Mouse (Mus musculus) midbrain, postnatal 0 days (tissue): ENCODE data around the gene Aig1. TPM values are rescaled to one million over a fixed set of nuclear protein-coding genes. Genes with fewer than 3 reads are reported as not detected.
A peak's percentile ranks its signal among the peaks of the same experiment; 100 is the strongest.

ENCODE experiments used
- ATAC-seq: fragments of 200-750 bp; cut with Nextera tagmentation; 2 replicates; pipeline ENCODE4 v1.8.0; 2017; ENCODE audit warnings: moderate number of reproducible peaks, mild to moderate bottlenecking, moderate TSS enrichment, moderate library complexity; ENCODE audit not compliant: low FRiP score
- DNase-seq: peaks from one replicate; pipeline ENCODE4 v3.0.0-alpha.2; 2015; ENCODE audit warnings: low spot score
- H3K27ac ChIP-seq: fragments of 300-500 bp; sonication (generic); 2 replicates; pipeline ENCODE4 v1.5.1; 2014; ENCODE audit warnings: low read depth, mild to moderate bottlenecking, low read length, mixed read lengths
- H3K27me3 ChIP-seq: fragments of 300-500 bp; sonication (generic); 2 replicates; pipeline ENCODE4 v1.6.1; 2014; ENCODE audit warnings: low read length, control low read depth, mixed read lengths; ENCODE audit not compliant: insufficient read depth
- H3K36me3 ChIP-seq: fragments of 300-500 bp; sonication (generic); 2 replicates; pipeline ENCODE4 v1.6.1; 2014; ENCODE audit warnings: low read length, control low read depth, mixed read lengths; ENCODE audit not compliant: insufficient read depth
- H3K4me1 ChIP-seq: fragments of 300-500 bp; sonication (generic); 2 replicates; pipeline ENCODE4 v1.6.1; 2014; ENCODE audit warnings: mild to moderate bottlenecking, control low read depth, antibody characterized with exemption, low read length, mixed read lengths; ENCODE audit not compliant: insufficient read depth
- H3K4me2 ChIP-seq: fragments of 300-500 bp; sonication (generic); 2 replicates; pipeline ENCODE4 v1.6.1; 2014; ENCODE audit warnings: low read depth, mild to moderate bottlenecking, low read length, mixed read lengths; ENCODE audit not compliant: poor library complexity, severe bottlenecking
- H3K4me3 ChIP-seq: fragments of 300-500 bp; sonication (generic); 2 replicates; pipeline ENCODE4 v1.5.1; 2014; ENCODE audit warnings: low read depth, mild to moderate bottlenecking, low read length, moderate library complexity
- H3K9ac ChIP-seq: fragments of 300-500 bp; sonication (generic); replicated peaks from 2 replicates; pipeline ENCODE4 v1.6.1; 2014; ENCODE audit warnings: mild to moderate bottlenecking, low read length, moderate library complexity, mixed read lengths; ENCODE audit not compliant: poor library complexity, severe bottlenecking
- H3K9me3 ChIP-seq: fragments of 300-500 bp; sonication (generic); 2 replicates; pipeline ENCODE4 v1.6.1; 2016; ENCODE audit warnings: low read length, control low read depth
- CTCF ChIP-seq: IDR thresholded peaks from 2 replicates; pipeline ENCODE4 v1.5.1; 2016; ENCODE audit warnings: antibody characterized with exemption, mild to moderate bottlenecking
- WGBS: fragments of 180-500 bp; shearing (Covaris S2); extraction: QIAGEN DNeasy Blood & Tissue Kit; methylation state at CpG from one replicate; pipeline ENCODE4 v1.1.7; 2014; 5-methylcytosine and 5-hydroxymethylcytosine counted together
- polyA plus RNA-seq: library from polyadenylated mRNA; unstranded; fragments of >200 nt; fragmentation: Nextera tagmentation; extraction: Ambion mirVana; gene quantifications from 2 replicates; pipeline ENCODE4 v1.2.1, GENCODE M21; 2015
- total RNA-seq: library from RNA; depleted of rRNA; stranded (reverse); fragments of >200 nt; gene quantifications from 2 replicates; pipeline ENCODE4 v1.2.3, GENCODE M21; 2014

Gene Aig1
- total and polyA plus RNA-seq, 2 experiments from 2014 or later = 101 to 103 TPM

DNA sequence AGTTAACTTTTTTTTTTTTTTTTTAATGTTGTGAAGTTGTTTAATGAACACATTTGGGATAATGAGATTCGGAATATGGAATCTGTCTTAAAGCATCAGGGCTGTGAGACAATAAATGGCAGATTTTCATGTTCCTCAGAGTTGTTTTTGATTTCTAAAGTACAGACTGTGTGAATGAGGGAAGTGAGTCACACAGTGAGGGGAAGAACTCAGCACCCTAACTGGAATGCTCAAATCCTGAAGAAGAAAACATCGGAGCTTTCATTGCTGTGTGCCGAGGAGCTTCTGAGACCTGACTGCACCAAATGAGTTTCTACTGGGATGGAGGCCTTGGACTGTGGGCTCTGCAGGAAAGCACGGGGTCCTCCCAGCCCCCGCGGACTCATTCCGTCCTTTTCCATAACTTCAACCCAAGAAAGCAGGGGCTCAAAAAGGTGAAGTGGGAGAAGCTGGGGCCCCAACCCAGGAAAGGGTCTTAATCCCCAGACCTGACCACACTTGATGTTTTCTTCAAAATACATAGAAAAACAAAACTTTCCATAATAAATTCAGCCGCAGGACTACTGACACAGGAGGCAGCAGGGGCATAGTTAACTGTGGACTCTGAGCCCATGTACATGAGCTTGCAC lies 181.5 kb downstream of the Aig1 start:
- WGBS = 94% methylated on average over 8 of the region's 8 CpGs
- H3K4me1 ChIP-seq = no peaks in the 10 kb centered on the region
- no peak overlapping the region for H3K27ac ChIP-seq
- no peak for TF ChIP-seq CTCF
- no peak for DNase-seq
- no peak overlapping the region for H3K4me2 ChIP-seq
- H3K4me3 ChIP-seq = no peak overlapping the region
- no peaks in the 10 kb centered on the region for H3K27me3 ChIP-seq
- no peak overlapping the region for H3K9ac ChIP-seq
- no peak for ATAC-seq
- H3K9me3 ChIP-seq = no peaks in the 10 kb centered on the region
- H3K36me3 ChIP-seq = no peaks in the 10 kb centered on the region

GRCm38 (mm10) chr10:13686127-13686526 lies 182.7 kb downstream of the Aig1 start:
- no peaks in the 10 kb centered on the region for H3K27me3 ChIP-seq
- no peaks in the 10 kb centered on the region for H3K9me3 ChIP-seq
- WGBS = 72% methylated on average over 5 of the region's 5 CpGs
- H3K4me3 ChIP-seq = no peak overlapping the region
- H3K9ac ChIP-seq = no peak overlapping the region
- H3K27ac ChIP-seq = no peak overlapping the region
- ATAC-seq (no peak), DNase-seq (no peak)
- no peaks in the 10 kb centered on the region for H3K4me1 ChIP-seq
- no peaks in the 10 kb centered on the region for H3K36me3 ChIP-seq
- H3K4me2 ChIP-seq = no peak overlapping the region
- TF ChIP-seq CTCF = no peak

- ATAC-seq (no peak), DNase-seq (no peak)
- 81% methylated on average over 8 of the region's 8 CpGs for WGBS
Observed at GRCm38 (mm10) chr10:13685366-13685765, 183.4 kb downstream of the Aig1 start.

DNA sequence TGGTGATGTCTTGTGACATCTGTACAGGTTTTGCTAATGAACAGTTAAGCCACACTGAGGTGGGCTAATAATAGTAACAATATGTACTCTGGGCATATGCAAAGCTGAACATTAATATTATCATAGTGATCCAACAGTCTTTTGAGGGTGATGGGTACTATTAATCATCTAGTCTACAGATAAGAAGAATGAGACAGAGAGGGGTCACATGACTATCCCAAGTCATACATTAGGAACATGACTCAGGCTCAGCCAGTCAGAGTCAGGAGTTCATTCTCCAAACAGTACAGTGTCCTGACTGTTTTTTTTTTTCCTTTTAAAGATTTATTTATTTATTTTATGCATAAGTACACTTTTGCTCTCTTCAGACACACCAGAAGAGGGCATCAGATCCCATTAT lies 184.3 kb downstream of the Aig1 start:
- H3K9me3 ChIP-seq = no peaks in the 10 kb centered on the region
- no peaks in the 10 kb centered on the region for H3K36me3 ChIP-seq
- H3K4me3 ChIP-seq = no peak overlapping the region
- H3K4me2 ChIP-seq = no peak overlapping the region
- H3K27me3 ChIP-seq = no peaks in the 10 kb centered on the region
- no peaks in the 10 kb centered on the region for H3K4me1 ChIP-seq
- H3K9ac ChIP-seq = no peak overlapping the region
- TF ChIP-seq CTCF = no peak
- ATAC-seq (no peak), DNase-seq (no peak)
- H3K27ac ChIP-seq = no peak overlapping the region

More at GRCm38 (mm10) chr10:13685366-13685765, 183.4 kb downstream of the Aig1 start:
- TF ChIP-seq CTCF = no peak
- H3K4me2 ChIP-seq = no peak overlapping the region
- no peaks in the 10 kb centered on the region for H3K36me3 ChIP-seq
- no peak overlapping the region for H3K4me3 ChIP-seq
- H3K4me1 ChIP-seq = no peaks in the 10 kb centered on the region
- H3K9me3 ChIP-seq = no peaks in the 10 kb centered on the region
- no peak overlapping the region for H3K9ac ChIP-seq
- no peak overlapping the region for H3K27ac ChIP-seq
- no peaks in the 10 kb centered on the region for H3K27me3 ChIP-seq

GRCm38 (mm10) chr10:13682565-13682964 lies 186.2 kb downstream of the Aig1 start:
- peak; percentile 66 for DNase-seq
- ATAC-seq = no peak
- 61% methylated on average over 3 of the region's 3 CpGs for WGBS

GRCm38 (mm10) chr10:13677440-13677839 lies 191.3 kb downstream of the Aig1 start:
- H3K9ac ChIP-seq = no peak overlapping the region
- H3K9me3 ChIP-seq = no peaks in the 10 kb centered on the region
- H3K27me3 ChIP-seq = no peaks in the 10 kb centered on the region
- H3K4me1 ChIP-seq = no peaks in the 10 kb centered on the region
- no peak overlapping the region for H3K4me2 ChIP-seq
- no peak for TF ChIP-seq CTCF
- H3K36me3 ChIP-seq = no peaks in the 10 kb centered on the region; the same call in 1 of the 2 replicates
- H3K27ac ChIP-seq = no peak overlapping the region
- DNase-seq (no peak), ATAC-seq (no peak)
- 95% methylated on average over 2 of the region's 2 CpGs for WGBS
- H3K4me3 ChIP-seq = no peak overlapping the region

More at GRCm38 (mm10) chr10:13682565-13682964, 186.2 kb downstream of the Aig1 start:
- Histone ChIP-seq H3K9ac (no peak overlapping the region), H3K27ac (no peak overlapping the region), H3K4me1 (no peaks in the 10 kb centered on the region), H3K9me3 (no peaks in the 10 kb centered on the region), H3K4me2 (no peak overlapping the region), H3K4me3 (no peak overlapping the region), H3K27me3 (no peaks in the 10 kb centered on the region), H3K36me3 (no peaks in the 10 kb centered on the region; the same call in 1 of the 2 replicates)
- peak; percentile 63 for TF ChIP-seq CTCF
